Mouse (Mus musculus) adrenal gland, adult 2 months (tissue): ENCODE results near the gene Lman2l. TPM values are rescaled to one million over a fixed set of nuclear protein-coding genes. Genes with fewer than 3 reads are reported as not detected.

Experiments used
- DNase-seq: peaks from one replicate; pipeline ENCODE4 v3.0.0; 2021
- long read RNA-seq: library from polyadenylated mRNA; stranded (forward); transcript quantifications from one replicate; pipeline ENCODE4 v2.0.0, GENCODE M21; 2021
- polyA plus RNA-seq: library from polyadenylated mRNA; depleted of rRNA; stranded (reverse); fragments of >200 nt; gene quantifications from 2 replicates; pipeline ENCODE4 v1.2.3, GENCODE M21; 2012; rRNA removed
- total RNA-seq, 2 experiments: library from RNA; stranded (reverse); gene quantifications; 2 replicates each; pipeline ENCODE4 v1.2.3; 2021

Lman2l gene
- 10 to 100 TPM; 50.5 to 54.5 TPM for total RNA-seq
- 13.7 and 15.0 TPM in 2 replicates for polyA plus RNA-seq
- long read RNA-seq, transcript Lman2l-204 (8 exons, 3,378 nt), result major isoform, 66 of 84 reads
- long read RNA-seq, partial matches to known transcripts, result 5 of 84 reads
- long read RNA-seq, other reads (novel, unspliced or antisense), result 13 of 84 reads

- peak; percentile 98 for DNase-seq
Observed at GRCm38 (mm10) chr1:36444471-36445464, at the start of gene Lman2l. Gene Lman2l (minus strand): TSS chr1:36445271.

- no peak for DNase-seq
Observed at GRCm38 (mm10) chr1:36493299-36493698, 48.2 kb upstream of the Lman2l start.

GRCm38 (mm10) chr1:36492416-36493139, 47.5 kb upstream of the Lman2l start:
- peak; percentile 51 for DNase-seq

GRCm38 (mm10) chr1:36489661-36490060, 44.6 kb upstream of the Lman2l start:
- DNase-seq, result no peak

GRCm38 (mm10) chr1:36487111-36487510, 42.0 kb upstream of the Lman2l start:
- DNase-seq, result no peak

- DNase-seq, result no peak
Observed at GRCm38 (mm10) chr1:36485080-36485479, 40.0 kb upstream of the Lman2l start.

- DNase-seq, result no peak
Observed at GRCm38 (mm10) chr1:36483825-36484224, 38.8 kb upstream of the Lman2l start.

- no peak for DNase-seq
Observed at GRCm38 (mm10) chr1:36479903-36480899, 35.1 kb upstream of the Lman2l start.

GRCm38 (mm10) chr1:36478343-36478795, 33.3 kb upstream of the Lman2l start:
- DNase-seq, result no peak

- no peak for DNase-seq
Observed at GRCm38 (mm10) chr1:36476426-36476825, 31.4 kb upstream of the Lman2l start.

GRCm38 (mm10) chr1:36475480-36476110, 30.5 kb upstream of the Lman2l start:
- no peak for DNase-seq

- no peak for DNase-seq
Observed at GRCm38 (mm10) chr1:36474646-36475045, 29.6 kb upstream of the Lman2l start.

GRCm38 (mm10) chr1:36473211-36473780, 28.2 kb upstream of the Lman2l start:
- no peak for DNase-seq

- DNase-seq, result no peak
Observed at GRCm38 (mm10) chr1:36472106-36472440, 27.0 kb upstream of the Lman2l start.

- DNase-seq, result peak; percentile 93
Observed at GRCm38 (mm10) chr1:36471181-36472105, 26.4 kb upstream of the Lman2l start, which contains the start of gene Cnnm4. Gene Cnnm4 (plus strand): TSS chr1:36471620.

GRCm38 (mm10) chr1:36469811-36470444, 24.9 kb upstream of the Lman2l start:
- no peak for DNase-seq

GRCm38 (mm10) chr1:36467446-36467845, 22.4 kb upstream of the Lman2l start:
- DNase-seq, result no peak

- DNase-seq, result no peak
Observed at GRCm38 (mm10) chr1:36465641-36466160, 20.6 kb upstream of the Lman2l start.
